Mouse (Mus musculus): Measurements from ENCODE around the gene Apol8.
A peak's percentile ranks its signal among the peaks of the same experiment; 100 is the strongest.

The Apol8 gene

GRCm38 (mm10) chr15:77784039-77784824 lies 27.4 kb upstream of the Apol8 start:
- peak; percentile 56 to 71 for DNase-seq

- DNase-seq, result peak; percentile 54 to 59
These were observed 25.7 kb upstream of the Apol8 start for GRCm38 (mm10) chr15:77782449-77783014.

- peak; percentile 91 for DNase-seq
These were observed 18.6 kb upstream of the Apol8 start for GRCm38 (mm10) chr15:77775186-77775963.

DNA sequence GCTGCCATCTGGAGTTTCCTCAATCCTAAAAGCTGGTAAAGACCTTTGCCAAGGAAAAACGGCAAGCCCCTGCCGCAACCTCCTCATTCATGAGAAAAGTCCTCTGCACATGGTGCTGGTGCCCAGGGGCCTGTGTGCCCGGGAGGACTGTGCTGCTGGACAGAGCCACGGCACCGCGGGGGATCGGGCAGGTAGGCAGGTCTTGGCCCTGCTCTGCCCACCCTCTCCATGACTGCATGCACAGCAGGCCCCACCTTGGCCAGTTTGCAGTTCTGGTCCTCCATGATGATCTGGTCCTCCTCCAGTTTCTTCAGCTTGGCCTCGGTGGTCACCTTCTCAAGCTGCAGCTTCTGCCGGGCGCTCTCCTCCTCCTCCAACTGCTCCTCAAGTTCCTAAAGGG lies 17.5 kb upstream of the Apol8 start:
- DNase-seq, result no peak

GRCm38 (mm10) chr15:77773099-77773915 lies 16.5 kb upstream of the Apol8 start:
- no peak for DNase-seq

DNA sequence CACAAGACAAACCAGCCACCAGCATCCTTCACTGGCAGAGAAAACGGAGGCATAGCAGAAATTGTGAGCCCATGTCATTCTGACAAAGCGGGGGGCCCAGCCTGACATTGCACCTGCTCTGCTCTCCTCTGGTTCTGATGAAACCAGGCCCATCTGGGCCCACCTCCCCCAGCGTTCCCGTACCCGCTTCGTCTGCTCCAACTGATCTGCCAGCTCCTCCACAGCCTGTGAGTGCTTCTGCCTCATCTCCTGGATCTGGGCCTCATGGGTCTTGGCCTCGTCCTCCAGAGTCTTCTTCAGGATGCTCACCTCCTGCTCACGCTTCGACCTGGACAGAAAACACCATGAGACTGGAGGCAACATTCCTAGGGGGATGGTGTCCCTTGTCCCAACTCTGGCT lies 14.1 kb upstream of the Apol8 start:
- DNase-seq, result no peak

DNA sequence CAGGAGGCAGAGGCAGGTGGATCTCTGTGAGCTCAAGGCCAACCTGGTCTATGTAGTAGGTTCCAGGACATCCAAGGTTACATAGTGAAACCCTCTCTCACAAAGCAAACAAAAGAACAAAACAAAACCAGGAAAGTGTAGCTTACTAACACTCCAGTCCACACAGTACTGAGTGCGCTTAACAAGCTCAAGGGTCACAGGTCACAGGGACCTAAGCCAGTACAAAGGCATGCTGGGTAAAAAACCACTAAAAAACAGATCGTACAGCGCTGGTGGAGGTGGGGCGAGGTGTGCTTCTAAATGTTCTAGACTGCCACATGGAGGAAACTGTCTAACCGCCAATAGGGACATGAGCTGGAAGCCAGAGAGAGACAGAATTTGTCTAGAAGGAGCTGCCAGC lies 13.5 kb upstream of the Apol8 start:
- DNase-seq, result no peak

- DNase-seq, result no peak
These were observed 10.2 kb upstream of the Apol8 start for GRCm38 (mm10) chr15:77766981-77767380.

- no peak for DNase-seq
These were observed 8.8 kb upstream of the Apol8 start for GRCm38 (mm10) chr15:77765484-77766093.

GRCm38 (mm10) chr15:77764391-77765006 lies 7.7 kb upstream of the Apol8 start:
- DNase-seq, result peak in 1 of 2 experiments; percentile 56

DNA sequence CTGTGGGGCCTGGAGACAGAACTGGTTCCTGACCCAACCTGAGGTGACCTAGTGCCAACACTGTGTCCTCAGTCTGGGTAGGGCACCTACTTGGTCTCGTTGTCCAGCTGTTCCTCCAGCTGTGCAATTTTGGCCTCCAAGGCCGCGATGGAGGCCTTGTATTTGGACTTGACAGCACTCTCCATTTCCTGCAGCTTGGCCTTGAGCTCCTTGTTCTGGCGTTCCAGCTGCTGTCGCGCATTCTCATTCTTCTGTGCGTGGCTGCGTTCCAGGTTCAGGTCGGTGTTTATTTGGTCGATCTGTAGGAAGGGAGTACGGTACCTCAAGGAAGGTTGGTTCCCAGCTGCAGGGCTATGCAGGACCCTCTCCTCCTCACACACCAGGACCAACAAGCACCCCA lies 6.9 kb upstream of the Apol8 start:
- peak in 1 of 2 experiments; percentile 35 for DNase-seq

GRCm38 (mm10) chr15:77763050-77763449 lies 6.2 kb upstream of the Apol8 start:
- no peak for DNase-seq

DNA sequence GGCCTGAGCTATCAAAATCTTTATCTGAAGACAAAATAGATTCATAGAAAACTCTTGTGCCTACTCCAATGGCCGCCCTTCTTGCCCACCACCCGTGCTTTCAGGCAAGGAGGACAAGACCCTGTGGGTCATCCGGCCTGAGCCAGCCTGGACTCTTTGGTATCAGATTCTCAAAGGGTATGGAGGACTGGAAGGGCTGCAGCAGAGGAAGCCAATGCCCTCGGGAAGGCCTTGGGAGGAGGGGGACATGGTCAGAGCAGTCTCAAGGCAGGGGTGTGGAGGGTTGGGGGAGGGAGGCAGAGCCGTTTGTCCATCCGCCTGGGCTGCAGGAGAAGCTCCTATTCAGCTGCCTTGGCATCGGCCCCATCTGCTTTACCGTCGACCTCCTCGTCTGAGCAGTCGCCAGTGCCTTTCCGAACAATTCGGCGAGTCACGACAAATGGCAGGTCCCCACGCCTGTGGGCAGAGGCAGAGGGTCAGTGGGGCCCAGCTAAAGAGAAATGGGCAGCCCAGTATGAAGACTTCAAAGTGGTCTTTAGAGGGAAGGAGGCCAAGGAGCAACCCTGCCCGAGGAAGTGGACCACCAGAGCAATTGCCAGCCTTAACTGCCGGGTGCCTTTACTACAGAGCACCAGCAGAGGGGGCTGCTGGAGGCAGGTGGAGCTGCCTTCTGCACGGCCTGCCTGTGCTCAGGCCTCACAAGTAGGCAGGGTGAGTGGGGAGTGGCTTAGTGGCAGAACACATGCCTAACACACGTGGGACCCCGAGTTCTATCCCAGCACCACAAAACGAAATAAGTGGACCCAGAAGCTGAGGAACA lies 5.0 kb upstream of the Apol8 start:
- DNase-seq, result peak; percentile 66 to 77

DNA sequence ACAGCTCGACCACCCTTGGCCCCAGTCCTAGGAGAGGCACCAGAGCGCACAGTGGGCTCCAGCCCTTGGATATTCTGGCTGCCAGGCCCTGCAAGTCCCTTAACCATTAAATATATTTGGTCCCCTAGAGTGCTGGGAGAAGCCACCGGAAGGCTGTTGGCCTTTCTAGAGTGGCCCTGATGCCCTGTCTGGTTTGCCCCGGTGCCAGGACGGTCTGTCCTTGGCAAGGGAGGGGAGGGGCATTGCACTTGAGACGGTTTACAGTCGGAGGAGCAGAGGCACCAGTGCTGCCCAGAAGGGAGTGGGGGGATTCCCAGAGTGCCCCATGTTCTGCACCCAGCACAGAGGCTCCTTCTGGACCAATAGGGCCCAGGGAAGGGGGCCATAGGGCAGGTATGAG lies 4.3 kb upstream of the Apol8 start:
- no peak for DNase-seq

DNA sequence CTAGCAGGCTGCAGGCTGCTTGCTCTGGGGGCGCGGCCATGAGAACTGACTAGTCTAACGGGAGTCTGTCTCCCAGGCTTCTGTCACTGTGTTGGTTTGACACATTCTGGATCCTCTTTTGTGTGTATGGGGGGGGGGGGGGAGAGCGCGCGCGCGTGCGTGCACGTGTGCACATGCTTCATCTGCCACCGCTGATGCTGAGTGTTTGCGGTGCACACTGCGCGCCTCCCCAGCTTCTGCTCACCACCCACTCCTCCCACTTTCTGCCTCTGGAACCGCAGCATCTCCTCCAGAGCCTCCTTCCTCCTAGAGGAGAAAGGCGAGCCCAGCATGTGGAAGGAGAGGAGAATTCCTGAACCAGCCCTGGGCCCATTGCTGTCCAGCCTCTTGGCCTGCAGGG lies 3.2 kb upstream of the Apol8 start:
- no peak for DNase-seq

GRCm38 (mm10) chr15:77757586-77758226 lies 903 bp upstream of the Apol8 start:
- DNase-seq, result no peak

- DNase-seq, result no peak
These were observed 722 bp downstream of the Apol8 start for GRCm38 (mm10) chr15:77756081-77756480.

DNA sequence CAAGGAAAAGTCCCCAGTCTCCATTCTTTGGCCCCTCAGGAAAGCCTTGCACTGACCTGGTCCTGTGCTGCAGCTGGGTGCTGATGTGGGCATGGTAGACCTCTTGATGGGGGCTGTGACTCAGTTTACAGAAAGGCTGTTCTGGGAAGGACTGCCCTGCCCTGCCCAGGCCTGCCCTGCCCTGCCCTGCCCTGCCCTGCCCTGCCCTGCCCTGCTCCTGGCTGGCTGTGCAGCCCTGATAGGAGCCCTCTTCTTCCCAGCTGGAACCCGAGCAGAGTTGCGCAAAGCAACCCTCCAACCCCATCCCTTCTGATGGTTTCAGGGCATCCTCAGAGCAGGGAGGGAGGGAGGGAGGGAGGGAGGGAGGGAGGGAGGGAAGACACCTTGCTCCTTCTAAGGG lies 1.7 kb downstream of the Apol8 start:
- DNase-seq, result no peak

DNA sequence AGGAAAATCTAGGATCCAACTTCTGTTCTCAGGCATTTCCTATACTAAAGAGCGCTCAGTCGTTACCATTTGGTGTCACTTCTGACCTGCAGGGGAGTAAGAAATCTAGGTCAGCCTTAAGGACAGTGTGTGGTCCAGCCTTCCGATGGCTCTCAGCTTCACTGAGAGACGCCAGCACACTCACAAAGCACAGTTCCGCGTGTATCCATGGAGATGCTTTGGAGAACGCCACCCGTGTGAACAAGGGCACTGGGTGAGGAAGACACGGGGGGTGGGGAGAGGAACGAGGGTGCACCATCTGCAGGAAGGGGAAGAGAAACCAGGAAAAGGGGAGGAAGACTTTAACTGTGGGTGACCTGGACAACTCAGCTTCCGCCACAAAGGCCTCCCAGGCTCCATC lies 4.4 kb downstream of the Apol8 start:
- DNase-seq, result no peak

GRCm38 (mm10) chr15:77750461-77750860 lies 6.3 kb downstream of the Apol8 start:
- DNase-seq, result peak; percentile 46 to 54

DNA sequence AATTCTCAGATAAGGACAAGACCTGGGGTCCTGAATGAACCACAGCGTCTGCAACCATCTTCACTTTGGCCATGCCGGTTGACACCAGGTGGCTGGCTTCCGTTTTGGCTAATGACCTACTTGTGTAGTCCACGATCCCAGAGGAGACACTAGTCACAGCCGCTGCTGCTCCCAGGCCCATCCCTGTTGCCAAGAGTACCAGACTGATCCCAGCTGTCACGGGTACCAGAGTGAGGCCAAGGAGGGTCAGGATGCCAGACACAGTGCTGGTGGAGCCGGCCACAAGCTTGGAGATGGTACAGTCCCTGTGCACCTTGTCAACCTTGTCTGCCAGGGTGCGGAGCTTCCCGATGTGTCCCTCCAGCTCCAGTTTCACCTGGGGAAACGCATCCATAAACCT lies 7.1 kb downstream of the Apol8 start:
- DNase-seq, result no peak
